Comparison of ENCODE assay signal across 9 mouse cellular contexts in genomic region chr10:118103906-118104305, GRCm38 (mm10). TPM values are rescaled to one million over a fixed set of nuclear protein-coding genes. Genes with fewer than 3 reads are reported as not detected.
DNase-seq lines count a peak whose midpoint lies in the region; ATAC-seq and TF ChIP-seq lines count a peak whose summit lies in the region.
"Had no signal": no experiment of that assay in that cellular context is flagged by ENCODE, and none has a peak within 500 bp of the region (broad histone marks: within the 10 kb centered on the region; RNA-seq: fewer than 3 reads in every experiment).

No protein-coding gene starts in this region.

- H3K27me3 ChIP-seq in forebrain, embryonic 12.5 days = peaks cover 5% of the 10 kb centered on the region; the same call in 1 of the 2 replicates
- no peaks in the 10 kb centered on the region for H3K27me3 ChIP-seq in forebrain, embryonic 16.5 days (replicated peaks; ENCODE audit: control insufficient read depth, insufficient read depth, low read length)
- no peaks in the 10 kb centered on the region for H3K27me3 ChIP-seq in stomach, embryonic 15.5 days (replicated peaks)
- H3K27me3 ChIP-seq in stomach, postnatal 0 days (ENCODE audit: control insufficient read depth, insufficient read depth, low read length) = no peaks in the 10 kb centered on the region

- 81% methylated on average over 10 of the region's 10 CpGs for WGBS in forebrain, embryonic 12.5 days
- WGBS in forebrain, embryonic 16.5 days = 79% methylated on average over 10 of the region's 10 CpGs
- 78% methylated on average over 10 of the region's 10 CpGs for WGBS in stomach, embryonic 15.5 days
- WGBS in stomach, postnatal 0 days = 75% methylated on average over 10 of the region's 10 CpGs

- no peak for DNase-seq in left cerebral cortex, adult 2 months (ENCODE audit: extremely low spot score in 1 of 2, low spot score in 2 of 2)
- no peak for DNase-seq in left cerebral cortex, postnatal 4 days
- no peak for DNase-seq in stomach, postnatal 0 days (ENCODE audit: low spot score)
- no peak for DNase-seq in Muller cell, postnatal 12 days (ENCODE audit: inconsistent ontology term)
- no peak for DNase-seq in adrenal gland, adult 2 months

- H3K4me2 ChIP-seq in forebrain, embryonic 12.5 days = no peak overlapping the region
- H3K4me2 ChIP-seq in forebrain, embryonic 16.5 days (ENCODE audit: low read length) = no peak overlapping the region
- no peak overlapping the region for H3K4me2 ChIP-seq in stomach, embryonic 15.5 days
- H3K4me2 ChIP-seq in stomach, postnatal 0 days (replicated peaks; ENCODE audit: low read depth) = no peak overlapping the region

- no peak overlapping the region for H3K9ac ChIP-seq in forebrain, embryonic 12.5 days
- H3K9ac ChIP-seq in forebrain, embryonic 16.5 days (replicated peaks; ENCODE audit: low read depth, low read length) = no peak overlapping the region
- H3K9ac ChIP-seq in stomach, embryonic 15.5 days = no peak overlapping the region
- H3K9ac ChIP-seq in stomach, postnatal 0 days (ENCODE audit: low read length) = no peak overlapping the region

- no peak for ATAC-seq in forebrain, embryonic 12.5 days (ENCODE audit: low FRiP score)
- no peak for ATAC-seq in forebrain, embryonic 16.5 days
- no peak for ATAC-seq in stomach, embryonic 15.5 days (ENCODE audit: insufficient read depth, low FRiP score, low read depth)
- ATAC-seq in stomach, postnatal 0 days (ENCODE audit: low FRiP score, low TSS enrichment) = no peak

- TF ChIP-seq EP300 in stomach, postnatal 0 days (optimal IDR thresholded peaks at IDR 0.05) = no peak

- intact Hi-C loops in left cerebral cortex, adult 2 months (cut with DNase I) = loop anchor here (2.0 kb wide), 2 partner anchors 197 to 259 kb away; no protein-coding TSS in a partner anchor
- intact Hi-C loops in left cerebral cortex, postnatal 4 days (cut with DNase I) = loop anchor here (10.0 kb wide), 2 partner anchors 259 to 299 kb away; partner anchors contain the start of gene Rap1b

- H3K9me3 ChIP-seq in forebrain, embryonic 12.5 days = no peaks in the 10 kb centered on the region
- no peaks in the 10 kb centered on the region for H3K9me3 ChIP-seq in forebrain, embryonic 16.5 days (ENCODE audit: control insufficient read depth, low read length)
- no peaks in the 10 kb centered on the region for H3K9me3 ChIP-seq in stomach, embryonic 15.5 days
- no peaks in the 10 kb centered on the region for H3K9me3 ChIP-seq in stomach, postnatal 0 days (ENCODE audit: control insufficient read depth, low read length)
- H3K9me3 ChIP-seq: heart, embryonic 13.5 days had no signal

- 0 out of 2 replicates have a peak overlapping the region, but pooled peaks have one; percentile 54 for H3K27ac ChIP-seq in forebrain, embryonic 12.5 days
- no peak overlapping the region for H3K27ac ChIP-seq in forebrain, embryonic 16.5 days (ENCODE audit: low read length)
- H3K27ac ChIP-seq in left cerebral cortex, adult 2 months = peak overlapping the region; percentile 91
- peak overlapping the region; percentile 26; the same call in 1 of the 2 replicates for H3K27ac ChIP-seq in stomach, embryonic 15.5 days
- no peak overlapping the region for H3K27ac ChIP-seq in stomach, postnatal 0 days (replicated peaks)

- no peaks in the 10 kb centered on the region for H3K36me3 ChIP-seq in forebrain, embryonic 12.5 days (replicated peaks)
- no peaks in the 10 kb centered on the region for H3K36me3 ChIP-seq in forebrain, embryonic 16.5 days (ENCODE audit: control insufficient read depth, insufficient read depth)
- H3K36me3 ChIP-seq in stomach, embryonic 15.5 days = no peaks in the 10 kb centered on the region
- no peaks in the 10 kb centered on the region for H3K36me3 ChIP-seq in stomach, postnatal 0 days (ENCODE audit: control insufficient read depth, insufficient read depth, low read length)
- H3K36me3 ChIP-seq: heart, embryonic 13.5 days had no signal

- no peak for TF ChIP-seq CTCF in left cerebral cortex, adult 2 months (IDR thresholded peaks at IDR 0.05)
- no peak for TF ChIP-seq CTCF in stomach, postnatal 0 days (IDR thresholded peaks at IDR 0.05; ENCODE audit: low read depth)

- no peak overlapping the region for H3K4me3 ChIP-seq in forebrain, embryonic 12.5 days (replicated peaks)
- H3K4me3 ChIP-seq in forebrain, embryonic 16.5 days (replicated peaks; ENCODE audit: low read length) = no peak overlapping the region
- H3K4me3 ChIP-seq in left cerebral cortex, adult 2 months = no peak overlapping the region; the same call in 1 of the 2 replicates
- no peak overlapping the region for H3K4me3 ChIP-seq in stomach, embryonic 15.5 days (replicated peaks)
- no peak overlapping the region for H3K4me3 ChIP-seq in stomach, postnatal 0 days (ENCODE audit: low read depth, low read length)

- peaks cover 7% of the 10 kb centered on the region for H3K4me1 ChIP-seq in forebrain, embryonic 12.5 days
- H3K4me1 ChIP-seq in forebrain, embryonic 16.5 days (replicated peaks; ENCODE audit: control insufficient read depth, insufficient read depth, low read length) = no peaks in the 10 kb centered on the region; the same call in none of the 2 replicates
- H3K4me1 ChIP-seq in stomach, embryonic 15.5 days = 0 out of 2 replicates have a peak, but pooled peaks cover 2% of the 10 kb centered on the region
- H3K4me1 ChIP-seq in stomach, postnatal 0 days (replicated peaks; ENCODE audit: control insufficient read depth, insufficient read depth) = no peaks in the 10 kb centered on the region

RNA-seq across cellular contexts. Expression of gene Mdm1, which starts 37.7 kb away (rescaled TPM):
- 62.2 and 63.8 TPM in 2 replicates for polyA plus RNA-seq in forebrain, embryonic 12.5 days (2016; fragmentation: Nextera tagmentation; extraction: Ambion mirVana)
- polyA plus RNA-seq in forebrain, embryonic 16.5 days (2015; fragmentation: Nextera tagmentation; extraction: Ambion mirVana) = 32.7 and 36.8 TPM in 2 replicates
- total RNA-seq in left cerebral cortex, adult 2 months (2021) = 10 to 100 TPM in 1 of 2 experiments, 1 to 10 TPM in 1; 8.9 to 10.3 TPM
- total RNA-seq in left cerebral cortex, postnatal 4 days (2021) = 10 to 100 TPM; 16.7 to 19.7 TPM
- 17.5 and 18.0 TPM in 2 replicates for polyA plus RNA-seq in stomach, embryonic 15.5 days (2015; fragmentation: Nextera tagmentation; extraction: Ambion mirVana)
- polyA plus RNA-seq in stomach, postnatal 0 days (2015; fragmentation: Nextera tagmentation; extraction: Ambion mirVana) = 4.5 and 5.3 TPM in 2 replicates
- 10 to 100 TPM in 1 of 2 experiments, 1 to 10 TPM in 1; 8.0 to 16.3 TPM for total RNA-seq in adrenal gland, adult 2 months (2021)
- polyA plus RNA-seq in adrenal gland, adult 2 months (2012; rRNA removed) = 1.8 and 2.3 TPM in 2 replicates

Comparison
In these comparisons a context has a peak if more than half of its experiments do, and no peak if none do; other contexts are left out.
1. H3K27ac ChIP-seq: peak in forebrain, embryonic 12.5 days (single experiment), left cerebral cortex, adult 2 months (single experiment) and stomach, embryonic 15.5 days (single experiment); none in forebrain, embryonic 16.5 days (single experiment) and stomach, postnatal 0 days (single experiment).